Mouse (Mus musculus) heart, embryonic 13.5 days (tissue): ENCODE measurements around the gene D430041D05Rik. TPM values are rescaled to one million over a fixed set of nuclear protein-coding genes. Genes with fewer than 3 reads are reported as not detected.

Source experiments
- ATAC-seq: fragments of 200-750 bp; cut with Nextera tagmentation; 2 replicates; pipeline ENCODE4 v1.8.0; 2017; ENCODE audit warnings: moderate TSS enrichment; ENCODE audit not compliant: insufficient number of reproducible peaks, low FRiP score, low TSS enrichment; ENCODE audit errors: extremely low read depth
- H3K27ac ChIP-seq: fragments of 300-500 bp; sonication (generic); replicated peaks from 2 replicates; pipeline ENCODE4 v1.5.1; 2015; ENCODE audit warnings: moderate library complexity, mild to moderate bottlenecking, inconsistent platforms
- H3K27me3 ChIP-seq: fragments of 300-500 bp; sonication (generic); replicated peaks from 2 replicates; pipeline ENCODE4 v1.6.1; 2015; ENCODE audit warnings: mild to moderate bottlenecking, inconsistent platforms
- H3K36me3 ChIP-seq: fragments of 300-500 bp; sonication (generic); 2 replicates; pipeline ENCODE4 v1.6.1; 2015; ENCODE audit warnings: mild to moderate bottlenecking, inconsistent platforms
- H3K4me1 ChIP-seq: fragments of 300-500 bp; sonication (generic); 2 replicates; pipeline ENCODE4 v1.6.1; 2015; ENCODE audit warnings: inconsistent platforms
- H3K4me2 ChIP-seq: fragments of 300-500 bp; sonication (generic); 2 replicates; pipeline ENCODE4 v1.6.1; 2015; ENCODE audit warnings: inconsistent platforms, mild to moderate bottlenecking, moderate library complexity
- H3K4me3 ChIP-seq: fragments of 300-500 bp; sonication (generic); 2 replicates; pipeline ENCODE4 v1.5.1; 2015; ENCODE audit warnings: moderate library complexity, mild to moderate bottlenecking, inconsistent platforms
- H3K9ac ChIP-seq: fragments of 300-500 bp; sonication (generic); 2 replicates; pipeline ENCODE4 v1.6.1; 2015; ENCODE audit warnings: inconsistent platforms, mild to moderate bottlenecking, moderate library complexity
- H3K9me3 ChIP-seq: fragments of 300-500 bp; sonication (generic); 2 replicates; pipeline ENCODE4 v1.6.1; 2016; ENCODE audit warnings: inconsistent platforms
- WGBS: fragments of 180-500 bp; shearing (Covaris S2); methylation state at CpG from one replicate; pipeline ENCODE4 v1.1.7; 2015; ENCODE audit warnings: mixed read lengths; 5-methylcytosine and 5-hydroxymethylcytosine counted together
- polyA plus RNA-seq: library from polyadenylated mRNA; unstranded; fragments of >200 nt; fragmentation: Nextera tagmentation; extraction: Ambion mirVana; gene quantifications from 2 replicates; pipeline ENCODE4 v1.2.1, GENCODE M21; 2015

D430041D05Rik gene
- polyA plus RNA-seq, 1 experiment from 2014 or later = 0.15 TPM

GRCm38 (mm10) chr2:104378791-104379190 lies 32.0 kb downstream of the D430041D05Rik start:
- no peaks in the 10 kb centered on the region for H3K36me3 ChIP-seq
- H3K27ac ChIP-seq = no peak overlapping the region
- WGBS = 13% methylated on average over 3 of the region's 3 CpGs
- H3K4me1 ChIP-seq = no peaks in the 10 kb centered on the region
- no peak overlapping the region for H3K4me2 ChIP-seq
- no peak overlapping the region for H3K4me3 ChIP-seq
- no peak; the same call in 1 of the 2 replicates for ATAC-seq
- no peaks in the 10 kb centered on the region for H3K9me3 ChIP-seq
- no peak overlapping the region for H3K9ac ChIP-seq
- H3K27me3 ChIP-seq = peaks cover 23% of the 10 kb centered on the region

DNA sequence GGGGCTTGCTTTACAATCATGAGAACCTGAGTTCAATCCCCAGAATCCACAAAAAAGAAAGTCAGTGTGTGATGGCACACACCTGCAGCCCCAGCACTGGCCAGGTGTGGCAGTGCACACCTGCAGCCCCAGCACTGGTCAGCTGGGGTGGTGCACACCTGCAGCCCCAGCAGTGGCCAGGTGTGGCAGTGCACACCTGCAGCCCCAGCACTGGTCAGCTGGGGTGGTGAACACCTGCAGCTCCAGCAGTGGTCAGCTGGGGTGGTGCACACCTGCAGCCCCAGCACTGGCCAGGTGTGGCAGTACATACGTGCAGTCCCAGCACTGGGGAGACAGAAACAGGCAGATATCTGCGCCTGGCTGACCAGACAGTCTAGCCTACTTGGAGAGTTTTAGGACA lies 32.8 kb downstream of the D430041D05Rik start:
- no peak overlapping the region for H3K9ac ChIP-seq
- no peak overlapping the region for H3K4me3 ChIP-seq
- ATAC-seq = no peak
- no peak overlapping the region for H3K4me2 ChIP-seq
- WGBS = 62% methylated on average over 2 of the region's 2 CpGs
- peaks cover 23% of the 10 kb centered on the region for H3K27me3 ChIP-seq
- H3K4me1 ChIP-seq = no peaks in the 10 kb centered on the region
- H3K9me3 ChIP-seq = no peaks in the 10 kb centered on the region
- H3K36me3 ChIP-seq = no peaks in the 10 kb centered on the region
- H3K27ac ChIP-seq = no peak overlapping the region

DNA sequence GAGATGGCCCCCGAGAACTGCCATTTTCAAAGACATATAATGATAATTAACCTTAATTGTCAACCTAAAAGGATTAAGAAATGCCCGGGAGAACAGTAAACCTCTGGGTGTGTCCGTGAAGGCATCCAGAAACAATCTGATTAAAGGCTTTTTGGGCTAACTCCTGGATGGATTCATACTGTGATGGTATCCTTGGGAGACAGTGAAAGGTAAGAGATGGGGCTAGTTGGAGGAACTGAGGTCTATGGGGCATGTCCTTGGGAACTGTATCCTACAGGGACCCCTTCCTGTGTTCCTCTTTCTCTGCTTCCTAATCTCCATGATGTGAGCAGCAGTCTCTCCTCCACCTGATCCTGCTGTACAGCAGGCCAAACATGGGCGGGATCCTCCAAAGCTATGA lies 38.7 kb downstream of the D430041D05Rik start:
- H3K4me1 ChIP-seq = 0 out of 2 replicates have a peak, but pooled peaks cover 7% of the 10 kb centered on the region

GRCm38 (mm10) chr2:104371606-104372130 lies 39.1 kb downstream of the D430041D05Rik start:
- Histone ChIP-seq H3K36me3 (no peaks in the 10 kb centered on the region), H3K4me1 (0 out of 2 replicates have a peak, but pooled peaks cover 7% of the 10 kb centered on the region), H3K27ac (no peak overlapping the region), H3K27me3 (no peaks in the 10 kb centered on the region), H3K9me3 (no peaks in the 10 kb centered on the region), H3K4me3 (no peak overlapping the region), H3K4me2 (no peak overlapping the region), H3K9ac (no peak overlapping the region)
- WGBS = 61% methylated on average over 6 of the region's 6 CpGs
- no peak for ATAC-seq

More for the DNA sequence above, 38.7 kb downstream of the D430041D05Rik start:
- no peaks in the 10 kb centered on the region for H3K27me3 ChIP-seq
- 79% methylated on average over 4 of the region's 4 CpGs for WGBS
- H3K9me3 ChIP-seq = no peaks in the 10 kb centered on the region
- no peaks in the 10 kb centered on the region for H3K36me3 ChIP-seq
- H3K27ac ChIP-seq = no peak overlapping the region
- ATAC-seq = no peak
- H3K4me2 ChIP-seq = no peak overlapping the region
- H3K9ac ChIP-seq = no peak overlapping the region
- H3K4me3 ChIP-seq = no peak overlapping the region

GRCm38 (mm10) chr2:104367836-104368298 lies 42.9 kb downstream of the D430041D05Rik start:
- Histone ChIP-seq H3K27ac (no peak overlapping the region), H3K27me3 (no peaks in the 10 kb centered on the region), H3K36me3 (no peaks in the 10 kb centered on the region), H3K4me3 (no peak overlapping the region), H3K9ac (no peak overlapping the region), H3K9me3 (no peaks in the 10 kb centered on the region), H3K4me2 (no peak overlapping the region), H3K4me1 (0 out of 2 replicates have a peak, but pooled peaks cover 7% of the 10 kb centered on the region)
- WGBS = 41% methylated on average over 6 of the region's 6 CpGs
- no peak for ATAC-seq

- no peaks in the 10 kb centered on the region for H3K9me3 ChIP-seq
- no peak for ATAC-seq
- WGBS = 72% methylated on average over 2 of the region's 2 CpGs
- H3K36me3 ChIP-seq = no peaks in the 10 kb centered on the region
- no peak overlapping the region for H3K4me2 ChIP-seq
- no peak overlapping the region for H3K27ac ChIP-seq
- H3K4me3 ChIP-seq = no peak overlapping the region
- no peaks in the 10 kb centered on the region for H3K27me3 ChIP-seq
- H3K9ac ChIP-seq = no peak overlapping the region
- H3K4me1 ChIP-seq = 0 out of 2 replicates have a peak, but pooled peaks cover 7% of the 10 kb centered on the region
Measured at GRCm38 (mm10) chr2:104367291-104367690, 43.5 kb downstream of the D430041D05Rik start.

DNA sequence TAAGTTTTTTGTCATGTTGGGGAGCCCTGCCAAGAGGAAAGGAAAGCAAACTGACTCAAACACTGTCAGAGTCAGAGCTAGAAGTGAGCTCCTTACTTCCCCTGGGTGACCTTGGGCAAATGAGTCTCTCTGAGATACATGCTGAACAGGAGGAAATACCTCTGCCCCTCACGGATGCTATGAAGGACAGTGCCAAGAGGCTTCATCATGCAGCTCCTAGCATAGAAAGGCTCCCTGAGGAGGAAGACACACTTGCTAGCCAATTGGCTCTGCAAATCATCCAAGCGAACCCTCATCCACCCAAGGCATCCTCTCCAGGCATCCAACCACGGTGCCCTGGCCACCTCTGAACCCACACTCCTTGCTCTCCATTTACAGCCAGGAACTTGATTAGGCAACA lies 51.5 kb downstream of the D430041D05Rik start:
- Histone ChIP-seq H3K36me3 (no peaks in the 10 kb centered on the region), H3K4me2 (no peak overlapping the region), H3K27ac (no peak overlapping the region), H3K27me3 (no peaks in the 10 kb centered on the region), H3K9ac (no peak overlapping the region), H3K4me3 (no peak overlapping the region), H3K4me1 (no peaks in the 10 kb centered on the region), H3K9me3 (no peaks in the 10 kb centered on the region)
- ATAC-seq = no peak
- 67% methylated on average over 3 of the region's 3 CpGs for WGBS

GRCm38 (mm10) chr2:104358881-104359280 lies 51.9 kb downstream of the D430041D05Rik start:
- Histone ChIP-seq H3K4me2 (no peak overlapping the region), H3K9me3 (no peaks in the 10 kb centered on the region), H3K4me1 (no peaks in the 10 kb centered on the region), H3K4me3 (no peak overlapping the region), H3K9ac (no peak overlapping the region), H3K27me3 (no peaks in the 10 kb centered on the region), H3K36me3 (no peaks in the 10 kb centered on the region), H3K27ac (no peak overlapping the region)
- no peak for ATAC-seq
- WGBS = 71% methylated on average over 1 of the region's 1 CpGs

- no peak overlapping the region for H3K9ac ChIP-seq
- no peak overlapping the region for H3K27ac ChIP-seq
- no peak overlapping the region for H3K4me2 ChIP-seq
- 78% methylated on average over 4 of the region's 4 CpGs for WGBS
- H3K27me3 ChIP-seq = no peaks in the 10 kb centered on the region
- no peaks in the 10 kb centered on the region for H3K36me3 ChIP-seq
- ATAC-seq = no peak
- no peaks in the 10 kb centered on the region for H3K4me1 ChIP-seq
- H3K9me3 ChIP-seq = no peaks in the 10 kb centered on the region
- H3K4me3 ChIP-seq = no peak overlapping the region
Measured at GRCm38 (mm10) chr2:104356531-104356930, 54.3 kb downstream of the D430041D05Rik start.

DNA sequence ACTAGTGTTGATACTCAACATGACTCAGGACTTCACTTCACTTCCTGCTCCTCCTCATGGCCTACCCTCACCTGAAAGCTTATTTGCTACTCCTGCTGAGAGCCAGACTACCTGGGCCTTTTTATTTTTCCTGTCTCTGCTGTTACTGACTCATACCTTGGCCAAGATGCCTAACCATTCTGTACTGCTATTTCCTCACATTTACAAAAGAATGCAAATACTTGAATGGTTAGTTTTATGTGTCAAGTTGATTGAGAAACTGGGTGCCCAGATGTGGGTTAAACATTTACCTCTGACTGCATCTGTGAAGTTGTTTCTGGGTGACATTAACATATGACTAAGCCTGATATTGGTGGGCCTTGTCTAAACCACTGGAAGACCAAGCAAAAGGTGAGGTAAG lies 56.7 kb downstream of the D430041D05Rik start:
- ATAC-seq = no peak

DNA sequence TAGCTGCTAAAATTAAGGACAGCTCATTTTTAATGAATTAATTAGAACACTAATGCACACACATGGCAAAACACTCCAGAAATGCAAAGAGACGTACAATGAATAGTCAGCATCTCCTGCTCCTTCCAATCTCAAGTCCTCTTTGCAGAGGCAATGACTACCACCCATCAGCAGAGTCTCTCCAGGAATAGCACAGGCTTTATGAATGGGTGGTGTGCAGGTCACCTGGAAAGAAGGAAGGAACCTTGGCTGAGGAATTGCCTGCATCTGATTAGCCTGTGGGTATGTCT lies 58.7 kb downstream of the D430041D05Rik start:
- ATAC-seq = no peak
- no peak overlapping the region for H3K4me2 ChIP-seq
- 78% methylated on average over 1 of the region's 1 CpGs for WGBS
- H3K9me3 ChIP-seq = no peaks in the 10 kb centered on the region
- H3K36me3 ChIP-seq = no peaks in the 10 kb centered on the region
- H3K4me1 ChIP-seq = no peaks in the 10 kb centered on the region
- no peak overlapping the region for H3K4me3 ChIP-seq
- no peak overlapping the region for H3K27ac ChIP-seq
- no peak overlapping the region for H3K9ac ChIP-seq
- H3K27me3 ChIP-seq = no peaks in the 10 kb centered on the region

More for the DNA sequence above, 56.7 kb downstream of the D430041D05Rik start:
- H3K4me2 ChIP-seq = no peak overlapping the region
- no peak overlapping the region for H3K9ac ChIP-seq
- no peak overlapping the region for H3K27ac ChIP-seq
- no peak overlapping the region for H3K4me3 ChIP-seq
- H3K27me3 ChIP-seq = no peaks in the 10 kb centered on the region
- no peaks in the 10 kb centered on the region for H3K4me1 ChIP-seq
- no peaks in the 10 kb centered on the region for H3K36me3 ChIP-seq
- no peaks in the 10 kb centered on the region for H3K9me3 ChIP-seq

DNA sequence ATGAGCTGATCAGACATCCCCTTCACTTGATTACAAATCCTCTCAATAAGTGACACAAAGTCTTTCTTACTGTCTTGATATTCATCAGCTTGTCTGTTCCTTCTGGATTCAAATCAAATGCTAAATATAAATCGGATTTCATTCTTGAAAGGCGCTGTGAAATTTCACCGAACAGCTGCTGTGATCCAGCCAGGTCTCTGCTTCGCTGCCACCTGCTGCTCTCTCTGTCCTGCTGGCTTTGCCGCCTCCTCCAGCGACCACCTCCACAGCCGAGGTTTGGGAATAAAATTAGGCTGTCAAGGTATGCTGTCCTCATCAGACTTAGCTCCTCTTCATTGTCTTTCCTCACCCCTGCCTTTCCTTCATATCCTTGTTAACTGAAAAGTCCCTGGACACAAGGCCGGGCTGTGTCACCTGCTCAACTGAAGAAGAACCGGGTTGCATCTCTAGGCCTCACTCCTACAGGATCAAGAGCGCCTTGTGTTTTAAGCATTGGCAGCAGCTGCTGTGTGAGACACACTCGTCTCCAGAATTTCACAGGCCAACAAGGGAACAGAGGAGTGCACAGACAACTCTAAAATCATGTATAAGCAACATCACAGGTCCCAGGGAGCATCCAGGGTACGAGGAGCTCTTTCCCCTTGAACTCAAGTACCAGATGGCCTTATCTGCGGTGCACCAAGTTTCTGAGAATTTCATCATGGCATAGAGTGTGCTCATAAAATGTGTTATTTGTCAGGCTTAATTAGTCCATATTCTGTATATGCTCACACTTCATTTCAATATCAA lies 59.2 kb downstream of the D430041D05Rik start:
- ATAC-seq = no peak

More for the DNA sequence above, 59.2 kb downstream of the D430041D05Rik start:
- no peaks in the 10 kb centered on the region for H3K4me1 ChIP-seq
- no peak overlapping the region for H3K4me2 ChIP-seq
- no peaks in the 10 kb centered on the region for H3K9me3 ChIP-seq
- no peaks in the 10 kb centered on the region for H3K27me3 ChIP-seq
- H3K4me3 ChIP-seq = no peak overlapping the region
- H3K36me3 ChIP-seq = no peaks in the 10 kb centered on the region
- no peak overlapping the region for H3K9ac ChIP-seq
- 69% methylated on average over 13 of the region's 13 CpGs for WGBS
- H3K27ac ChIP-seq = no peak overlapping the region
